Mouse (Mus musculus) lung, adult 2 months (tissue): Measurements from ENCODE around the gene Aoc3. TPM values are rescaled to one million over a fixed set of nuclear protein-coding genes. Genes with fewer than 3 reads are reported as not detected.
"Not testable (repeated sequence)": the region's sequence is repeated elsewhere in the genome, so short reads cannot be mapped to it uniquely, and the experiment has no call there.

ENCODE experiments used
- DNase-seq: peaks from one replicate; pipeline ENCODE4 v3.0.0; 2022
- H3K4me1 ChIP-seq: fragments of 200-500 bp; 2 replicates; pipeline ENCODE4 v1.6.1; 2011; ENCODE audit warnings: low read length; ENCODE audit not compliant: control insufficient read depth, insufficient read depth
- H3K4me3 ChIP-seq: fragments of 200-500 bp; replicated peaks from 2 replicates; pipeline ENCODE3; 2011; ENCODE audit warnings: low read depth, mild to moderate bottlenecking, control low read depth, low read length; ENCODE audit errors: extremely low read depth
- CTCF ChIP-seq: fragments of 200-500 bp; IDR thresholded peaks from 2 replicates; pipeline ENCODE4 v1.5.1; 2011; ENCODE audit warnings: mild to moderate bottlenecking, low read length, control low read depth; ENCODE audit not compliant: insufficient read depth
- POLR2A ChIP-seq: fragments of 200-500 bp; IDR thresholded peaks from 2 replicates; pipeline ENCODE4 v1.6.1; 2011; ENCODE audit warnings: low read depth, mild to moderate bottlenecking, control low read depth, low read length, borderline replicate concordance; ENCODE audit errors: extremely low read depth
- WGBS: fragments of 180-500 bp; shearing (Covaris S2); methylation state at CpG from one replicate; pipeline ENCODE4 v1.1.7; 2018; 5-methylcytosine and 5-hydroxymethylcytosine counted together
- polyA plus RNA-seq: library from polyadenylated mRNA; depleted of rRNA; stranded (reverse); fragments of >200 nt; gene quantifications from 2 replicates; pipeline ENCODE4 v1.2.3, GENCODE M21; 2012; rRNA removed

Aoc3 gene
- polyA plus RNA-seq, 1 experiment: 11.5 TPM

- no peak for TF ChIP-seq POLR2A
- no peak for TF ChIP-seq CTCF
- no peak for DNase-seq
- Histone ChIP-seq H3K4me1 (no peaks in the 10 kb centered on the region), H3K4me3 (no peak overlapping the region)
- whole genome bisulfite sequencing: 66% methylated on average over 9 of the region's 9 CpGs
Observed at GRCm38 (mm10) chr11:101359776-101360175, 29.4 kb downstream of the Aoc3 start.

GRCm38 (mm10) chr11:101360651-101361113, 30.3 kb downstream of the Aoc3 start:
- Histone ChIP-seq H3K4me1 (no peaks in the 10 kb centered on the region), H3K4me3 (no peak overlapping the region)
- TF ChIP-seq CTCF: no peak
- no peak for TF ChIP-seq POLR2A
- WGBS: 18% methylated on average over 3 of the region's 3 CpGs
- no peak for DNase-seq

- no peak for DNase-seq
- TF ChIP-seq POLR2A: no peak
- TF ChIP-seq CTCF: no peak
Observed at GRCm38 (mm10) chr11:101364531-101364931, 34.1 kb downstream of the Aoc3 start.

GRCm38 (mm10) chr11:101367326-101367935, 37.0 kb downstream of the Aoc3 start, which contains the start of gene G6pc:
Gene G6pc, plus strand, starts transcription at chr11:101367561.
- no peaks in the 10 kb centered on the region for H3K4me1 ChIP-seq
- DNase-seq: no peak
- H3K4me3 ChIP-seq: no peak within 1 kb of the TSS
- TF ChIP-seq CTCF: no peak
- TF ChIP-seq POLR2A: no peak
- WGBS: 81% methylated on average over 8 of the region's 8 CpGs

More at GRCm38 (mm10) chr11:101364531-101364931, 34.1 kb downstream of the Aoc3 start:
- 49% methylated on average over 5 of the region's 5 CpGs for WGBS
- H3K4me3 ChIP-seq: no peak overlapping the region
- H3K4me1 ChIP-seq: no peaks in the 10 kb centered on the region

GRCm38 (mm10) chr11:101370141-101370540, 39.7 kb downstream of the Aoc3 start:
- 68% methylated on average over 5 of the region's 5 CpGs for WGBS
- DNase-seq: no peak
- H3K4me1 ChIP-seq: no peaks in the 10 kb centered on the region
- no peak overlapping the region for H3K4me3 ChIP-seq
- no peak for TF ChIP-seq CTCF
- TF ChIP-seq POLR2A: no peak

GRCm38 (mm10) chr11:101374421-101374938, 44.1 kb downstream of the Aoc3 start:
- Histone ChIP-seq H3K4me3 (no peak overlapping the region), H3K4me1 (no peaks in the 10 kb centered on the region)
- TF ChIP-seq POLR2A (no peak), CTCF (no peak)
- DNase-seq: no peak
- WGBS: 61% methylated on average over 7 of the region's 7 CpGs

- H3K4me3 ChIP-seq, DNase-seq, H3K4me1 ChIP-seq: not testable (repeated sequence)
- 90% methylated on average over 8 of the region's 8 CpGs for whole genome bisulfite sequencing
Observed at GRCm38 (mm10) chr11:101378196-101378595, 47.8 kb downstream of the Aoc3 start.

- no peak for DNase-seq
- no peak for TF ChIP-seq POLR2A
- TF ChIP-seq CTCF: no peak
- no peaks in the 10 kb centered on the region for H3K4me1 ChIP-seq
- H3K4me3 ChIP-seq: no peak overlapping the region
- 66% methylated on average over 6 of the region's 6 CpGs for WGBS
Observed at GRCm38 (mm10) chr11:101378926-101379325, 48.5 kb downstream of the Aoc3 start.

GRCm38 (mm10) chr11:101381817-101382216, 51.4 kb downstream of the Aoc3 start:
- DNase-seq: no peak
- TF ChIP-seq POLR2A: no peak
- TF ChIP-seq CTCF: no peak
- WGBS: 26% methylated on average over 4 of the region's 4 CpGs

More at GRCm38 (mm10) chr11:101381817-101382216, 51.4 kb downstream of the Aoc3 start:
- Histone ChIP-seq H3K4me3 (no peak overlapping the region), H3K4me1 (no peaks in the 10 kb centered on the region)

Other genes starting within 250 kb of the Aoc3 start
- 40.2 and 43.9 TPM in 2 replicates for gene Coasy, start 248.0 kb upstream of the Aoc3 start, polyA plus RNA-seq
- 25.5 and 47.0 TPM in 2 replicates for gene Mlx, start 243.3 kb upstream of the Aoc3 start, polyA plus RNA-seq
- 1.5 and 2.1 TPM in 2 replicates for gene Psmc3ip, start 235.2 kb upstream of the Aoc3 start, polyA plus RNA-seq
- gene Retreg3, start 210.7 kb upstream of the Aoc3 start, polyA plus RNA-seq: 47.6 and 58.8 TPM in 2 replicates
- gene Tubg1, start 210.7 kb upstream of the Aoc3 start, polyA plus RNA-seq: 10.7 and 14.4 TPM in 2 replicates
- 2.4 and 3.2 TPM in 2 replicates for gene Tubg2, start 174.7 kb upstream of the Aoc3 start, polyA plus RNA-seq
- 2.6 and 2.7 TPM in 2 replicates for gene Cntnap1, start 160.1 kb upstream of the Aoc3 start, polyA plus RNA-seq
- 41.2 and 47.4 TPM in 2 replicates for gene Plekhh3, start 159.3 kb upstream of the Aoc3 start, polyA plus RNA-seq
- gene Ccr10, start 155.2 kb upstream of the Aoc3 start, polyA plus RNA-seq: 0.45 and 0.62 TPM in 2 replicates
- 38.9 and 50.1 TPM in 2 replicates for gene Ezh1, start 104.1 kb upstream of the Aoc3 start, polyA plus RNA-seq
- gene Ramp2, start 84.6 kb upstream of the Aoc3 start, polyA plus RNA-seq: 710 and 828 TPM in 2 replicates
- gene Vps25, start 76.9 kb upstream of the Aoc3 start, polyA plus RNA-seq: 82.9 and 97.4 TPM in 2 replicates
- gene Wnk4, start 70.0 kb upstream of the Aoc3 start, polyA plus RNA-seq: 6.5 and 10.4 TPM in 2 replicates
- 0.22 and 0.59 TPM in 2 replicates for gene Cntd1, start 51.6 kb upstream of the Aoc3 start, polyA plus RNA-seq
- 194 and 283 TPM in 2 replicates for gene Coa3, start 51.5 kb upstream of the Aoc3 start, polyA plus RNA-seq
- gene Becn1, start 28.3 kb upstream of the Aoc3 start, polyA plus RNA-seq: 70.3 and 97.9 TPM in 2 replicates
- gene Psme3, start 14.4 kb upstream of the Aoc3 start, polyA plus RNA-seq: 30.6 and 40.4 TPM in 2 replicates
- gene Aoc2, start 5.5 kb upstream of the Aoc3 start, polyA plus RNA-seq: 3.3 and 3.6 TPM in 2 replicates
- gene G6pc, start 37.0 kb downstream of the Aoc3 start, polyA plus RNA-seq: 0.13 TPM in 1 of 2 replicates, not detected in the other
- 20.5 and 20.9 TPM in 2 replicates for gene Aarsd1, start 87.0 kb downstream of the Aoc3 start, polyA plus RNA-seq
- gene Gm27029, start 94.2 kb downstream of the Aoc3 start, polyA plus RNA-seq: 0.22 and 0.36 TPM in 2 replicates
- gene Rundc1, start 94.5 kb downstream of the Aoc3 start, polyA plus RNA-seq: 21.7 and 22.4 TPM in 2 replicates
- gene Ptges3l, start 94.7 kb downstream of the Aoc3 start, polyA plus RNA-seq: 1.7 and 5.3 TPM in 2 replicates
- gene Rpl27, start 111.7 kb downstream of the Aoc3 start, polyA plus RNA-seq: 221 and 297 TPM in 2 replicates
- gene Ifi35, start 117.8 kb downstream of the Aoc3 start, polyA plus RNA-seq: 57.9 and 76.4 TPM in 2 replicates
- gene Rnd2, start 134.4 kb downstream of the Aoc3 start, polyA plus RNA-seq: 14.8 and 17.7 TPM in 2 replicates
- 224 and 235 TPM in 2 replicates for gene Vat1, start 135.6 kb downstream of the Aoc3 start, polyA plus RNA-seq
- gene Brca1, start 221.3 kb downstream of the Aoc3 start, polyA plus RNA-seq: 0.25 and 0.28 TPM in 2 replicates
- gene Nbr1, start 221.5 kb downstream of the Aoc3 start, polyA plus RNA-seq: 100 and 116 TPM in 2 replicates